Mouse (Mus musculus) right cerebral cortex, adult 18-20 months (tissue): ENCODE results near the gene I0C0044D17Rik.

ENCODE experiments used
- DNase-seq: peaks from one replicate; pipeline ENCODE4 v3.0.0; 2022; ENCODE audit warnings: mixed read lengths

Gene I0C0044D17Rik

DNA sequence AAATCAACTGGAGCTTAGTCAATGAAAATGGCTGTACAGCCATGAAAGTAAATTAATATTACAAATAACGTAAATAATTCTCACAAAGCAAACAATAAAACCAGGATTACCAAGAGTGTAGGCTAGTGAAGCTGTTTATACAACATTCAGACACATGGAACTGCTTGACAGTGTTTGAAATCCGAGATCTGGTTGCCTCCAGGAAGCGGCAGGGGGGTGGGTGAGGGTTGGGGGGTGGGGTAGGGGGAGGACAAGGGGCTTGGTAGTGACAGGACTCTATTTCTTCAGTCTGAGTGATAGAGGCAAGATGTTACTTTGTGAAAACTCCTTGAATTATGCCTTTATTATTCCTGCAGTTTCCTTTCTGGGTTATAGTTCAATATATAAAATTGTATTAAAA lies 3.1 kb upstream of the I0C0044D17Rik start:
- DNase-seq = no peak

DNA sequence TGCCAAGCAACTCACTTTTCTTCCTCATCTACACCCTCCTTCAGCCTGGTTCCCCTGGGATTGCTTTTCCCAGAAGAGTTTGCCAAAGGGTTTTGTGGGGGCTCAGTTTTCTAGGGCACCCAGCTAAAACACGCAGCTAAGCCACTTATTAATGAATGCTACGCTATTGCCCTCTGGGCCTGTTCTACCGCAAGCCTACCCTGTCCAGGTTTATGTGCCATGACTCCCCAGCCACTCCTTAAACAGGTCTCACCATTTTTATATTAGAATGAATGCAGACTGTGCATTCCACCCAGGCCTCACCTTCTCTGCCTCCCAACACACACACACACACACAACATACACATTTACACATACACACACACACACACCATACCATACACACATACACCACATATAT lies 593 bp downstream of the I0C0044D17Rik start:
- DNase-seq = no peak

DNA sequence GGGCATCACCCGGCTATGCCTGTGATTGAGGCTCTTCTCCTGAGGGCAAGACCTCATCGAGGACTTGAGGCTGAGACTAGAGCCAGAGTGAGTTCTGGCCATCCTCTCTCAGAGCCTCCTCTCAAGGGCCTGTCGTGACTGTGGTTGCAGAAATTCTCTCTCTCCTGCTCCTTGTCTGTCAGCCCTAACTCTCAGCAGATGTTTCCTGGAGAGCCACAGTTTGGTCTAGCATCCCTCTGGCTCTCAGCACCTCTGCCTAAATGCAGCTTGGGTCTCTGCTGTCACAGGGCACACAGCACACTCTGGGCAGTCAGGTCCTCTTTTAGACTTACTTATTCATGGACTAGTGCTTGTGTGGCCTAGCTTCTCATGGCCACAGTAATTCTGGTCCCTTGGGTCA lies 1.2 kb downstream of the I0C0044D17Rik start:
- no peak for DNase-seq

DNA sequence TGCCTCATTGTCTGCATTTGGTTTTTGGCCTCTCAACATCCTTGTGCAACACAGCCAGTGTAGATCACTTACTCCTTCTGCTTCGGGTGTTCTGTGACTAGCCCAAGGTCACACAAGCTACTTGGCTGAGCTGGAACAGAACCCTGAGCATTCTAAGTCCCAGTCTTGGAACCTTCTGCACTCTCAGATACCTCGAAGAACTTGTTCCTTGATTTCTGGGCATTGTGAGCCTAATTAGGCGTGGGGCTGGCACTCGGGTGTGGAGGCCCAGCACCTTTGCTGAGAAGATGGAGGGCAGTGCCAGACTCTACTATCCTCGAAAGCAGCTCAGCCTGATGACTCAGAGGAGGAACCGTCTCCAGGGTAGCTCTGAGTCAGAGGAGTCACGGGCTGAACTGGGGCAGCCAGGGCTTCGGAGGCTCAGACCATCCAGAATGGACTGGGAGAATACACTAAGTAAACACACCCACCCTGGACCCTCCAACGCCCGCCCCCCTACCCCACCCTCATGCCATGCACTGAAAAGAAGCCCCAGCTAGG lies 4.4 kb downstream of the I0C0044D17Rik start:
- no peak for DNase-seq

DNA sequence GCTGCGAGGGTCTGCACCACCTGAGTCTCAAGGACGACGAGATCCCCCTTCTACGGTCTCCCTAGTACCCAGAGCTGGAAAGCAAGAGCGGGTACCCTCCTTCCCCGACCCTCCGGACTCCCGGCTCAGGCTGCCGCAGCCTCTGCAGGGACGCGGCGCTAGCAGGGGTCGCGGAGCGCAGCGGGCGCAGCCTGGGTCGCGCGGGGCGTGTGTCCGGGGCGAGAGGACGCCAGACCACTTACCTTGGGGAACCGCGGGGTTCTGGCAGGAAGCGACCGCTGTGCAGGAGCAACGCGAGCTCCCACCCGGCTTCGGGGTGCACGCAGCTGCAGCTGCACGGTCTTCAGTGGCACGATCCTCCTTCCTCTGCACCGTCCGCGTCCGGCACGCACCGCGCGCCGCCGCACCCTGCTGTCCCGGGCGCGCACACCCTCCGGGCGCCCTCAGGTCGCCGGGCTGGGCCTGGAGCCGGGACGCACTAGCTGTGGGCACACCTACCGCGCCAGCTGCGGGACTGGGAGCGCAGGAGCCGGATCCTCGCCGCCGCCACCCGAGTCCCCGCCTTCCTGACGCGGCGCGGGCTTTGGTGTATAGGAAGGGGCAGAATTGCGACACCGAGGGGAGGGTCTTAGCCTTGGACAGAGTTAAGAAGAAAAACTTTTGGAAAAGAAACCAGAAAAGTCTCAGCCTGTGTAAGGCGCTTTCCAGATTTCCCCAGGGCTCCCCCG lies 6.3 kb downstream of the I0C0044D17Rik start, which contains the start of gene Kank4:
Gene Kank4 (minus strand): TSS at position 354 of the 728 bp plus-strand sequence.
- DNase-seq = peak; percentile 11

DNA sequence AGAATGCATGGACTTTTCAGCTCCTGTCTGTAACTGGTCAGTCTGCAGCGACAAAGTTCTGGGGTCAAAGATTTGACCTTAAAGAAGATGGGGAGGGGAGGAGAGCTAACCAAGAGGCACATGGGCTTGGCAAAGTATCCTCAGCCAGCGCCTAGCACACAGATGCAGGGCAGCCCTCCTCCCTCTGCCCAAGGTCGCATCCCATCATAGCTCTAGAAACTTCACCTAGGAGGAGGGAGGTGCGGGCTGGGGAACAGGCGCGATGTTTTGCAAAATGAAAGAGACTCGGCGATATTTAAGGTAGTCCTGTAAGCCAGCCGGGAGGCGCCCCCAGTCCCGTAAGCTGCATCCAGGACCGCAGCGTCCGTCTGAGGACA lies 6.8 kb downstream of the I0C0044D17Rik start:
- no peak for DNase-seq

DNA sequence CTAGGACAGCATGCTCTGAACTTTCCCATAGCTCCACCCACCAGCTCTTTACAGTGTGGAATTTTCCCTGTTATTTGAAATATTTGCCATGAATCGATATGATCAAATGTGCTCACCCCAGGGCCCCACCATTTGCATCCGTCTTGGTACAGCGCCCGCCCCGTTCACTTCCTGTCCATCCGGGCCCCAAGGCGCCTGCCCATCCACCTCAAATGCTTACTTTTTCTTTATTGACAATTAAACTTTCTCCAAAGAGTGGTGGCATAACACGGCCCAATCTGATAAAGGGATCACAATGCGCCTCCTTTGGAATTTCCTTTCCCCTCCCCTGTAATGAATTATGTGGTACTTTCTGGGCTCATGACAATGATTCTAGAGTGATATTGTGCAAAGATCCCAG lies 17.3 kb downstream of the I0C0044D17Rik start:
- DNase-seq = no peak

DNA sequence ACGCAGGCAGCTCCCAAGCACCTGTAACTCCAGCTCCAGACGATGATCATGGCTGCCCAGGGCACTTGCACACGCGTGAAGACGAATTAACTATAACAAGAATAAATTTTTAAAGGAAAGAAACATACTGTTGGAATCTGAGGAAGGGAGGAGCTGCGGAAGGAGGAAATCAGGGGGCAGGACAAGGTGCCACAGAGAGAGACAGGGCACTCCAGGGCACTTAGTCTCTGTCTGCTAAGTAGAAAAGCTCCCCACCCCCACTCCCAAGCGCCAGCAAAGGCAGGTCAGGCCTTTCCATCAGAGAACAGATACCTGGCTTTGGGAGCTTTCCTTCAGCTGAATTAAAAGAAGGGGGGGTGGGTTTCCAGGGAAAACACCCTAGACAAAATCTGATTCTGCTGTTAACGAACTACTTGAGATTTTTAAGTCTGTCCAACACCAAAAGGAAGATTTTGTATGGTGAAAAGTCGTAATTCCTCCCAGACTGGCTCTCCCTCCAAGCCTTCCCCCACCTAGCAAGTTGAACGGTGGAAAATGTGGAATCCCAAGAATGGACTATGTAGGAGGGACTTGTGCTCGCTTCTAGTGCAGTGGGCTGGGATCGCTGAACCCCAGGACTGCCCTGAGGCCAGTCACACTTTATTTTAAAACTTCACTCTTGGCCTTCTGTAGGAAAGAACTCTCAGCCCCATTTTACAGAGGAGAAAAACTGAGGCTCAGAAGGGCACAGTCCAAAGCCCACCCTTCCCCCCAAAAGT lies 18.2 kb downstream of the I0C0044D17Rik start:
- no peak for DNase-seq

DNA sequence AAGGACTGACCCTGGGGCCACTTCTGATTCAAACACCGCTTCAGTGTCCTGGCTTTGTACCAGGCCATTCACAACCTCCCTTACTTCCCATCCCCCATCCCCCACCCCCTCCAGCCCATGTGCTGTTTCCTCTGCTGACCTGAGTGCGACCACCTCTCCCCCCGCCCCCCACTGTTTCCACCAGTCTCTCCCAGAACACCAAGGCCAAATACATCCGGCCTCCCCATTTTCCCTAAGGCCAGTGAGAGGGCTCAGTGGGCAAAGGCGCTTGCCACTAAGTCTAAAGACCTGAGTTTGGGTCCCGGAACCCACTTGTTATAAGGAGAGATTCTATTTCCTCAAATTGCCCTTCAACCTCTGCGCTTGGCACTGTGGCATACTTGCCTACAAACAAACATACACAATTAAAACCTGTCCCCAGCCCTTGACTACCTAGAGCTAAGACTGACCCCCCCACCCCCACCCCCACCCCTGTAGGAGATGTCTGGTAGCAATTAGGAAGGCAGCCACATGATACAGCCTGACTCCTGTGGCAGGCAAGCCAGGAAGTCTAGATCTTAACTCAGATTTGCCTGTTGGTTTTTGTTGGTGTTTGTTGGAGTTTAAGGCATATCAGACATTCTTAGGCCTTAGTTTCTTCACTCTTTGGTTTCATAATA lies 19.0 kb downstream of the I0C0044D17Rik start:
- DNase-seq = no peak

DNA sequence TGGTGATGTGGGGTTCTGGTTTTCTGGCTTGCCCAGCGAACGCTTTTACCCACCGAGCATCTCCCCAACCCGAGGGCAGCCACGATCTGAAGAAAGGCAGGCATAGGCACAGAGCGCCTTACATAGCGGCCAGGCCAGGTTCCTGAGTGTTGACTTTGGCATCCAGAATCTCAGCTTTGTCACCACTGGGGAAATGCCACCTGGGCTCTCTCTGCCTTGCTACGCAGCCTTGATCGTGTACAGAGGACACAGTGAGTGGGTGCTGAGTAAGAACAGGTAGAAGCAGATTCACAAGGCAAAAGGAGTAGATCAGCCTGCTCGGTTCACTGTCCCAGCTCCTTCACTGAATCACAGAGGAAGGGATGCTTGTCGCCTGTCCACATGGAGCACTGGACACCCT lies 21.9 kb downstream of the I0C0044D17Rik start:
- no peak for DNase-seq

DNA sequence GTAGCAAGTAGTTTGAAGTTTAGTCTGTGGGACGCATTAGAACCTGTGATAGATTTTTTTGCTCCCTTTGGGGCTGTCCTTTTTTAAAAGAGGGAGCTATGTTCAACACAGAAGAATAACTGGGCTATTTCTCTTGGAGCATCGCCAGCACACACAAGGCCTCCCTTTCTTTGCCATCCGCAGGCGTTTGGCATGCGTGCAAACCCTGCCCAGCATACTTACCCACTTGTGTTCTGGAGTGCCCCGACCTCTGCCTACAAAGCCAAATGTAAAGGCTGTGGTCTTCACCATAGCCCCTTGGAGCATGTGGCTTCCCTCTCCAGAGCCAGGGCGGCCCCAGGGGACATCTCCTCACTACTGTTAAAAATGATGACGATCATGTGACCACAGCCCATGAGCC lies 22.8 kb downstream of the I0C0044D17Rik start:
- no peak for DNase-seq

DNA sequence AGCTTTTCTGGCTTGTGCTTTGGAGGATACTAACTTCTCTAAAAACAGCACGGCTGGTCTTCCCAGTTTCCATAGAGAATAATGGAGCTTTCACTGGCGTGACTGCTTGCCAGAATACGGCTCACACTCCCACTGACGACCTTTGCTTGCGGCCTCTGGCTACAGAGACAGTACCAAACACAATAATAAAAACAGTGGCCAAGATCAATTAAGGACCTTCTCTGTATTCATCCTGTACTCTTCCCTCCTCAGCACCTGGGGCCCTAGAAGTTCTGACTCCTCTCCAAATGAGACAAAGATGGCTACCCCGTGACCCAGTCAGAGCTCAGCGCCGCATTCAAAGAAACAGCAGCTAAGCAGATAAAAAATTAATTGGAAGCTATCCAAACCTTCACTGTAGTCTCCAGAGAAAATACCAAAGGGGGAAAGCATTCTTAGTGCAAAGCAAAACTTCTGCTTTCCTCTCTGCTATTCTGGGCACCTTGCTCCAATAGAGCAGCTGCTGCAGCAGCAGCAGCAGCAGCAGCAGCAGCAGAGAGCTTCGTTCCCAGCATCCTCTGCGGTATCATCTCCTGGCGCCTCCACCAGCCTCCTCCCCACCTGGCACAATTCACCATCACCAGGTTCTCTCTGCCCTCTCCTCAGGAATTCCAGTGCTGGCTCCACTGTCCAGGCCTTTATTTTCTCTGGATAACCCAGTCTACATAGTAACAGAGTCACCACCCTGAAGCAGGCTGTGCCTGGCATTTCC lies 26.9 kb downstream of the I0C0044D17Rik start:
- no peak for DNase-seq

DNA sequence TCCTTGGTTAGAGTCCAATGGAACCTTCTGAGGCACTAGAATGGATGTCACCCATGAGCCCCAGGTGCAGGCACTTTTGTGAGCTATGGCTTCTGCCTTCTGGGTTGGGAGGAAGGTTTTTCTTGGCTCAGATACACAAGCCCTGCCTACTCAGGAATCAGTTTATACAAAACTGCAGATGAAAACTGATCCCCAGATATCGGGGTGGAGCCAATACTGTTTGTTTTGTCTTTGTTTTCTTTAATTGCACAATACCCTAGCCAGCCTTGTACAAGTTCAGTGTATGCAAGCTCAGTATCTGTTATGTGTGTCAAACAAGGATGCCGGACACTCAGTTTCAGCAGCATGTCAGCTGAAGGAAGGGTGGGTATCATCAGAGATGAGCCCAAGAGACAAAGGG lies 28.4 kb downstream of the I0C0044D17Rik start:
- no peak for DNase-seq

DNA sequence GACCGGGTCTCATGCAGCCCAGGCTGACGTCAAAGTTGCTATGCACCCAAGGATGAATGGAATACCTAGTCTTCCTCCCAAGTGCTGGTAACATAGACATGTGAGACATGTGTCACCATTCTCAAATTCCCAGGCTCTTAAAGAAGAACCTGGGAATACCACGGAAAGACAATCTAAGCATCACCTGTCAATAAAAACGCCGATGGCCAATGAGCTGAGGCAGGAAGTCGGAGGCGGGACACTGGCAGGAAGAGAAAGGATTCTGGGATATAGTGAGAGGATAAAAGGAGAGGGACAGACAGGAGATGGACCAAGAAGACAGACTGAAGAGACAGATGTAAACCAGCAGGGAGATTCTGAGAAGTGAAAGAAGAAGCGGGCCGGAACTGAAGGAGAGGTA lies 30.2 kb downstream of the I0C0044D17Rik start:
- DNase-seq = no peak

DNA sequence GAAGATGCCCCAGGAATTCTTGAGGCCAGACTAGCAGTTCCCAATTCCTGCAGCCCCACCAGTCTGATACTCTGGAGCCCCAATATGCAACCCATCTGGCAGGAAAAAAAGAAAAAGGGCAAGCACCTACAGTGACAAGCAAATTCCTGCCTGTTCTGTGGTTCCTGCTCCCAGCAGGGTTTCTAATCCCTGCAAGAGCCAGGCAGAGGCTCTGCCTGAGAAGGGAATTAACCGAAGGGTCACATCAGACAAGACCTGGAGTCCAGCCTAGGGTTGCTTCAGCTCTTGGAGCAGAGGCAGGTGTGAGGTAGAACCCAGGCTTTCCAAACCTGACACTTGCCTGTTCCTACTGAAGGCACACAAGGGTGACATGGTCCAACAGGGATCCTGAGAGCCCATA lies 32.9 kb downstream of the I0C0044D17Rik start:
- no peak for DNase-seq

DNA sequence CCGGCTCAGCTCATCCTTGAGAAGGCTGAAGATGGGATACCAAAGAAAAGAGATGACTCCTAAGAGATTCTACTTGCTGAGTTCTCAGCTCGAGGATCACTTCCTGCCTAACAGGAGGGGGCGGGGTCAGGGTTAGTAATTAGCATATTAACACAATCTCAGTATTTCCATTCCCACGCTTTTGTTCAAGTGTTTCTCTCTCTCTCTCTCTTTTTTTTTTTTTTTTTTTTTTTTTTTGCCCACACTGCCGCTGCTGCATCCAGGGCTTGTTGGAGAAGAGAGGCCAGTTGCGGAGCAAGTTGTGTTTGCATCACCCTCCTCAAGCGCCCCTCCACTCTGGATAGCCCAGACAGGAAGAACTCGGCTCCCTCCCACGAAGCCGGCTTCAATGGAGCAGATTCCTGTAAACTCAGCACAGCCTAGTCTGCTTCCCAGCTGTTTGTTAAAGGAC lies 33.8 kb downstream of the I0C0044D17Rik start:
- DNase-seq = no peak

DNA sequence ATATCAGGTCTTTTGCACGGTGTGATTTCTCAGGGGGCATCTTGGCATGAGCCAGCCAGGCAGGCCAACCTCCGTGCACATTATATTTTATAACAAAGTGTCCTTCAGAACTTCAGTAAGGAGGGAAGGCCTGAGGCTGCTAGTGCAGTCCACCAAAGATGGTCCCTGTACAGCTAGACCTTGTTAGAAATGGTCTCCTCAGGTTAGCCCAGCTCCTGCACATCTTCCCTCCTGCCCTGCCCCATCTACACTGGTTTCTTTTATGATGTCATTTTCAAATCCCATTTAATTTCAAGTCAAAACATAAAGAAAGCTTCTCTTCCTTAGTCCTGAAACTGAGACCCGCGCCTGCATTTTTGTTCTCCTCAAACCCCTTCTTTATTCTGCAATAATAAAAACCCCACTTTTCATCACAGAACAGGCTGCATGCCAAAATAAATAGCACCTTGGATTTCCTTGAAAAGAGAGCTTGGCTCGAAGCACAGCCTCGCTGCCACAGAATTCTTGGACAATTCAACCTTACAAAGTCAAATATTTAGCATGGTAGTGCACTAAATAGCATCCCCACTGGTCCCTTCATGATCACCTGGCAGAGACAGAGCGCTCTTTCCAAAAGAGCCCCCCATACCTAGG lies 34.4 kb downstream of the I0C0044D17Rik start:
- DNase-seq = no peak

DNA sequence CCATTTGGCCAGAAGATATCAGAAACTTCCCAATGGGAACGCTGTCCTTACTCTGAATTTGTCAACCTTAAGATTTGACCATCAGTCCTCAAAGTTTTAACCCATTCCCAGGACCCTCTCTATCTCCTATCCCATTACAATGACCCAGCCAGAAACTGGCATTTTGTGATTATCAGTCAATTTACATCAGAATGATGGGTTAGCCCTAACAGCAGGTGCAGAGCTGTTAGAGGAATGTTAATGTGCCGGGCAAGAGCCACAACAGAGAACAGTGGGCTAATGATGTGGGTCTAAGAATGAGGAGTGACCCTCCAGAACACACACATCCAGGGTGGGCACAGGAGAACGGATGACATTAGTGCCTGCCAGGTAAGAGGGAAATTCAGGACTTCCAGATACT lies 37.4 kb downstream of the I0C0044D17Rik start:
- DNase-seq = no peak

DNA sequence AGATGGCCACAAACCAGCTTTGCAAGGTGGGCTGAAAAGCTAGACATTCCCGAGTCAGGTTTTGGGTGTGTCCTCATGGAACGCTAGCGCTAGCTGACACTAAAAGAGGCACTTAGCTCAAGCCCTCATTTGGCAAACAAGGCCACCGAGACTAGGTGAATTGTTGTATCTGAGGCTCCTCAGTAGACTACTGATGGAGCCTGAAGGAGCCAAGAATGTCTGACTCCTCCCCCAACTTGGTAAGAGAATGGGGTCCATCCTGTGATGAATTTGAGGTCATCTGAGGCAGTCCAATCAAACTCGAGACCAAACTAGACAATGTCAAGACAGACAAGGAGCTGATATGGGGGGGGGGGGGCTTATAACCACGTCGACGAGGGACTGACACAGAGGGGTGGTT lies 37.8 kb downstream of the I0C0044D17Rik start:
- no peak for DNase-seq

DNA sequence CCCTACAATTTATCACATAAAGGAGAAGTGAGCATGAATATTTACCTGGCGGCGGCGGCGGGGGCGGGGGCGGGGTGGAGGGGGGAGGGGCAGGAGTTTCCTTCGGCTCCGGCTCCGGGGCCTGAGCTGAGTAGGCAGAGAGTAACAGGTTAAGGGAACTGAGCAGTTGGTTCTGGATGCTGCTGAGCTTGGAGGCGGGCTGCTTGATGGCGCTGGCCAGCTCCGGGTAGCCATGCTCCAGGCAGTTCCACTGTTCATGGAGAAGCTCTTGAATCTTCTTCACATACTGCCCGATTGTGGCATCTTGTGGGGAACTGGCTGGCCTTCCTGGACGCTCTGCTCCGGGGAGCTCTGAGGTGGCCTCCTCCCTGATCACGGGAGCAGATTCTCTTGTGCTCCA lies 45.4 kb downstream of the I0C0044D17Rik start:
- DNase-seq = no peak

DNA sequence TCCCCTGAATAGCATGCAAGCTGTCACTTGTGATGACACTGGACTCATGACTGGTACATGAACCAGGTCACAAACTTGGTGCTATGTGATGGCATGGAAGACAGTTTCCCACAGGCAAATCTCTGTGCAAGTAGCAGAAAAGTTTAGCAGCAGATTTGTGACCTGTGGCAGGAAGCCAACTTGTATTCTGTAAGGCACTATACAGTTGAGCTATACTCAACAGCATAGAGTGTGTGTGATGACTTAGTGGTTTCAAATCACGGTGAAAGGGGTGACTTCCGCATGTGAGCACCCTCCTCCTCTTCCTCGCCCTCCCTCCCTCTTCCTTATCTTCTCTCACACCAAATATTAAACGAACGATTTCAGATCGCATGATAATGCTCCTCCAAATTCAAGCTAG lies 46.2 kb downstream of the I0C0044D17Rik start:
- DNase-seq = no peak

DNA sequence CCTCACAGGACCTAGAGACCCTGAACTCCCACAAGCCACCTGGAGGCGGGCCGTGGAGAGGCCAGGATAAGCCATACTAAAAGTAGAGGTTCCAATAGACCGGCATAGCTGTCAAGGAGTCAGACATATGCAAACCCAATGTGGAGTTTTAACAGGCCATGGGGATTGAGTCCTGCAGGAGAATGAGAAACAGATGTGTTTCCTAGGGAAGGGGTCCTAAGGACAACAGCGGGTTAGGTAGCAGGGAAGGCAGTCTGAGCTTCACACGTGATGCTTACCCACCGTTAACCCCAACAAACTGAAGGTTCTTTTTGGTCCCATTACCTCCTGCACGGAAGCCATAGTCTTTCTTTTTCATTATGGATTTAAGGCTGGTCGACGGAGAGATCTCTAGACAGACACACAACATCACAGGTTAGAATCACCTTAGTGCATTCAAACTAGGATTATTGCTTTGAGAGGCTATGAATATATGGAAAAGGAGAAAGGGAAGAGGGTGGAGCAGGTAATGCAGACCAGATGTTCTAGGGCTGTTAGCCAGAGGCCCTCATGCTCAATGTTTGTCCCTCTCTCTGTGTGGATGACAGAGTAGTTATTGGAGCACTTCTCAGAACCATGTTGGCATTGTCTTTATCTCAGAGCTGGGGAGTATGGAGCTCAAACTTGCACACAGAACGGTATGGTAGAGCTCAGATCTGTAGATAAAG lies 46.8 kb downstream of the I0C0044D17Rik start:
- no peak for DNase-seq
